Mouse (Mus musculus): ENCODE results near the gene Camkv.

- TF ChIP-seq TAL1 (IDR thresholded peaks at IDR 0.05; ENCODE audit: low read length) (no peak), GATA1 (IDR thresholded peaks at IDR 0.05; ENCODE audit: low read length) (no peak)
These were observed 32.0 kb downstream of the Camkv start for GRCm38 (mm10) chr9:107967437-107967836.
